Mouse (Mus musculus) urinary bladder, postnatal 10 days (tissue): ENCODE data around the gene Ubr3.

Experiments
- DNase-seq: peaks from one replicate; pipeline ENCODE4 v3.0.0; 2022; ENCODE audit warnings: low spot score

The Ubr3 gene

DNA sequence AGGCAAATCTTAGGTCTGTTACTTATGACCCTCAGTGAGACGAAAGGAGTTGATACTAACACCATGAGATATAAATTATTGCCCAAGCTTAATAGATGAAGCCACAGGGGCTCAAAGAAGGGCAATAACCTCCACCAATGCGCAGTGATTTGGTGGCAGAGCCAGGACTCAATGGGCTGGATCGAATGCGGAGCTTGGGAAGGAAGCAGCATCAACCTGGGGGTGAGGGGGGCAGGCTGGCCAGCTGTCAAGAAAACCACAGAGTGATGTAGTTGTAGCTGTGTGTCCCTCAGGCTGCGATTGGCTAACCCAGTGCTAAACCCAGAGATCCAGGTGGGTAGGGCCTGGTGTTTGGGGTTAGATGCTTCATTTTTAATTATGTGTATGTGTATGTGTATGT lies 137.8 kb downstream of the Ubr3 start:
- no peak for DNase-seq

DNA sequence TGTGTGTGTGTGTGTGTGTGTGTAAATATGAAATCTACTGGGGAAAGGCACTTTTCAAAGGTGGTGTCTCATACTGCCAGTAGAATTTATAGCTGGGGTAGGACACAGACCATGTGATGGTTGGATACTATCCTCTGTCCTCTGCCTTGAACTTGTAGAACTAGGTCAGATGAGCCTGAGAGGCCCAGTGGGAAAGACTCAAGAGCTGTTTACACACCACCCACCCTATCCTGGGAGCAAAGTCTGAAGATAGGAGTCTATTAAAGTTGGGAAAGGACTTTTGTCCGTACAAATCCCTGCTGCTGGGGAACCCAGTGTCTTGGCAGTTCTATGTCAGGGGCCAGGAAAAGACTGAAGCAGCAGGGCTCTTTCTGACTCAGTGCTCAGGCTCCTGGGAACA lies 138.3 kb downstream of the Ubr3 start:
- DNase-seq: no peak

DNA sequence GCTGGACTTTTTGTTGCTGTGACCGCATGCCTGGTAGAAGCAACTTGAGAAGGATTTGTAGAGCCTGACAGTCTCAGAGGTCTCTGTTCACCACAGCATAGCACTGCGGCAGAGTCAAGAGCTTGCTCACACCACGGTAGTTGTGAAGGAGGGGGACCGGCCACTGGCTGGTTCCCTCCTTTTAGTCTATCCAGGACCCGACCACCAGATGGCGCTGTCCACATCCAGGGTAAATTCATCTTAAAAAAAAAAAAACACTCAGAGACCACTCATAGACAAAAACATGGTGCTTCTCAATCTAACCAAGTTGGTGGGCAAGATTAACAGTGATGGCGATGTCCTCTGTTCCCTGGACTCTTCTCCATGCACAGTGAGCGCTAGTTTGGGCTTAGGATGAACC lies 140.2 kb downstream of the Ubr3 start:
- no peak for DNase-seq

DNA sequence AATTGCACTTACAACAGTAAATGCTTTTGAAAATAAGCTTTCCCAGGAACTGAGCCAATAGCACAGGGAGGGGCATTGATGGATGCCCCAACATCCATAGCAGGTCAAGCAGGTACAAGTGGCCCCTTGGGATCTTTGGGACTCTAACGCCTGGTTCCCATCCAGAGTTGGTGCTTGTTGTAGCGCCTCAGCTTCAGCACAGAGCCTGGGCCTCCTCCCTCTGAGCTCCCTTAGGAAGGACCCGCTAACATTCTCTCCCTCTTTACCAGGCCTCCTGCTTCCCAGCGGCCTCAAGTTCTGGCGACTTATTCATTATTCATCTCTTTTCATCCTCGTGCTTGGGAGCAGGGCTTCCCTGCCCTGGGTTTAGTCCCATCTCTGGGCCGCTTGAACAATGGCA lies 141.7 kb downstream of the Ubr3 start, which contains the start of gene Myo3b:
Gene Myo3b (plus strand): TSS at position 375 of the 400 bp plus-strand sequence.
- no peak for DNase-seq

DNA sequence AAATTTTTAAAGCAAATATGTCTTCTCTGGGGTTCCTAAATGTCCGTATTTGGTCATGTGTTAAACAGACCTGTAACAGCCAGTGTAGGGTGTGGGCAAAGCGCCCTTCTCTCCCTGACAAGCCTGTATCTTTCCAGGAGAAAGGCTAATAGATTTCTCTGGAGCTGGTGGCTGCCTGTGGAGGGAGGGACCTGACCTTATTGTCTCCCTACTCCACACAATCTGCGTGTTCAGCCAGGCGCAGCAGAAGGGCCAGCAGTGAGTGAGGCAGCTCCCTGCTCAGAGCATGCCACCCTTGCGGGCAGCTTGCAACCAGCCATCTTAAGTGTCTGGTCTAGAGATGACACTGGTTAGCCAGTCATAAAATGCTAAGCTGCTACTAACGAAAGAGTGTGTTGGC lies 147.4 kb downstream of the Ubr3 start:
- no peak for DNase-seq

DNA sequence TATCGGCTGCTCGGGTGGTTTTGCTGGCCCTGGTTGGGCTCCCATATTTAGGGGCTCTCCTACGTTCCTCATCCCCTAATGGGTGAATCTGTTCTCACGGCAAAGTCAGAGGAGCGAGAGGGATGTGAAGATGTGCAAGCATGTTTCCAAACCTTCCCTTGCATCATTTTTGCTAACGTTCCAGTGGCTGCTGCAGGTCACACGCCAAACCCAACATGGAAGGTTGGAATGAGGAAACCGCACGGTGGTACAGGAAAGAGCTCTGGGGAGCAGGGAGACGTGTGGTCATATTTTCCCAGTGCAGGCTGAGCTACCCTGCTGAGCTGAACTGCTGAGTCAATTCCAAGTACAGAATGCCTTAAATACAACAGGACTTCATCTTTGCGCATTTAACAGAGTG lies 150.8 kb downstream of the Ubr3 start:
- DNase-seq: no peak

DNA sequence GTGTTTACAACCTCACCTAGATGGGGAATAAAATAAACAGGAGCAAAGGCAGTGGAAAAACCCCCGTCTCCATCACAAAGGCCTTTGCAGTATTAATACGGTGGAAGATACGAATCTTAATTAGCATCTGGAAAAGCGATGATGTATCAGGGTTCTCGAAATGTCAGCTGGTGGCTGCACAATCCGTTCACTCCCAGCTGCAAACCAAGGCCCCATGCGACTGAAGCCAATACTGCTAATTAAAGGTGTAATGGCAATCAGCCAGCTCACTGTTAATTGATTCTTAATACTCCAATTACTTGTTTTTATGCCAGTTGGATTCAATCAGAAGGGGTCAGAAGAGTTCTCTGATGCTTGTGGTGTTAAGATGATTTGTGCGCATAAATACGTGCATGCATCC lies 156.8 kb downstream of the Ubr3 start:
- no peak for DNase-seq

DNA sequence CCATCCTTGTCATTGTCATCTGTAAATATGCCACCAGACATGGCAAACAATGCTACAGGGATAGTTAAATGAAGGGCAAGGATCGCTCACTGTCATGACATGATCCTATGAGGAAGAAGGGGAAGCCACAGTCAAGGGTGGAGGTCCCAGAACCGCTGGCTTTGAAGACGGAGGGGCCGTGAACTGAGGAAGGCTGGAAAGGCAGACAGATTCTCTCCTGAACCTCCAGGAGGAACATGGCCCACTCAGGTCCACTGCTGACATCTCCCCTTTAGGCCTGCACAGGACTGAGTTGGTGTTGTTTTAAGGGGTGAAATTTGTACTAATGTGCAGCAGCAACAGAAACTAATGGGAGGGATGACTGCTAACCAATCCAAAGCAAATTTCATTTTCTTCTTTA lies 161.2 kb downstream of the Ubr3 start:
- no peak for DNase-seq

DNA sequence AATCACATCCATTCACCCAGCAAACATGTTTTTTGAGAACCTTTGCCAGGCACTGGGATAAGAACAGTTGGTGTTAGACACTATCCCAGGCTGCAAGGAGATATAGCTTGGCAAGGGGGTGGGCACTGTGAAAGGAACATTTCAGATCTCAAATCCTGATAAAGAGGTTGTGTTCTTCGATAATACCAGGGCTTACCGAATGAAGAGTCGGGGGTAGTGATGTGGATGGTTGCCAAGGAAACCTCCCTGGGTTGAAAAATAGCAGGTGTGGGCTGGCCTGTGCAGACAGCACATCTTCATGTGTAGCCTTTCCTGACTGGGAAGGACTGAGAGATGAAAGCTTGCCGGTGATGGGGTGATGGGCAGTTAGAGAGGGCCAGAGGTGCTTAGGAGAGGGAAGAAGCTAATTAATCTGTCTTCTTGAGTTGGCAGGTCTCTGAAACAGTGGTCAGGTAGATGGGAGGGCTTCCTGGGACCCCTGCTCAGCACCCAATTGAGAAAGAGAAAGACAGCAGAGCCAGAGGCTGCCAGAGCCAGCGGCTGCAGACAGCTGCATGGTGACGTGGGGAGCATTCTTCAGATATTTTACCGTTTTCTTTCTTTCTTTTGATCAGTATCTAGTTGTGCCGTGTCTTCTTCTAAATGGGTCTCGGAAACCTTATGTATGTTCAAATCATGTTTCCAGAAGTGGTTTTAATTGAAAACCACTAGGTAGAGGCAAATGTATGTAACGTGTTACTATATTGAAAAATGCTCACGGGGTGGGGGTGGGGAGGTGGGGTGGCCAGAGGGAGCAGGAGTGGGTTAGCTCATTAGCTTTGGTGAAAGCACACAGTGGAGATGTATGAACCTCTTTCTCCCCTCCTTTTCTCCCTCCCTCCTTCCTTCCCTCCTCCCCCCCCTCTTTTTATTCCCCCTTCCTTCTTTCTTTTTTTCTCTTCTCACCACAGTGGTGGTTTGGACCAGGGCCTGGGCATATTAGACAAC lies 163.6 kb downstream of the Ubr3 start:
- DNase-seq: no peak

DNA sequence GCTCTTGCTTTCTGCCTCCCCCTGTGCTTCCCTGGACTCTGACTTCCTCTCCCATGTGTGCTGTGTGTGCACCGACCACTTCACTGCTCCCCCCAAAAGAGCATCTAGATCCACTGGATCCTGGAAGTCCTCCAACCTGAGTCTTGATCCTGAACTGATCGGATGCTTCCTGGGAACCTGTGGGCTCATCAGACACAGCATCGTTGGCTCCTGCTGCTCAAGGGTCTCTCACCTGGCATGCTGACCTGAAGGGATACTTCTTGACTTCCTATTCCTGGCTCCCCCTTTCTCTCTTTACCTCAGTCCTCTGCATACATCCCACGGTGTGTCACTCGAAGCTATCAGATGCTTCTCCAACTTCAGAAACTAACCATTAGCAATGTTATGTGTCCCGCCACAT lies 168.1 kb downstream of the Ubr3 start:
- no peak for DNase-seq

DNA sequence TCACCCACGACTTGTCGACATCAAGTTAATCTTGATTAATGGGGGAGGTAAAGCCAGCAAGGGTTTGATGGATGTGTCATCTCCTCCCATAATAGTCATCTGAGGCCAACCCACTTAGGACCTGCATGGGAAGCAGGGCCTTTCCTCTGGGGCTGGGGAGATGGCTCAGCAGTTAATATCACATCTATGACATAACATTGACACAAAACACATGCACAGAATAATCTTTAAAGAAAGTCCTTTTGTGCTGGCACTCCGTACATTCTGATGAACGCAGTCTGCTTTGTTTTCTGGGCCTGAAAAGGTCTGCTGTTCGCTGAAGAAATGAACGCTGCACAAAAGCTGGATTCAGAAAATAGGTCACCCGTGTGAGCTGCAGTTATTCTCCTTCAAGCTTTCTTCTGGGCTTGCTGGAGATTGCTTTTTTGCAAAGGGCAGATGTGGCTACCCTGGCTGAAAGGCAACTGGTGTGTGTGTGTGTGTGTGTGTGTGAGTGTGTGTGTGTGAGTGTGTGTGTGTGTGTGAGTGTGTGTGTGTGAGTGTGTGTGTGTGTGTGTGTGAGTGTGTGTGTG lies 168.8 kb downstream of the Ubr3 start:
- no peak for DNase-seq

DNA sequence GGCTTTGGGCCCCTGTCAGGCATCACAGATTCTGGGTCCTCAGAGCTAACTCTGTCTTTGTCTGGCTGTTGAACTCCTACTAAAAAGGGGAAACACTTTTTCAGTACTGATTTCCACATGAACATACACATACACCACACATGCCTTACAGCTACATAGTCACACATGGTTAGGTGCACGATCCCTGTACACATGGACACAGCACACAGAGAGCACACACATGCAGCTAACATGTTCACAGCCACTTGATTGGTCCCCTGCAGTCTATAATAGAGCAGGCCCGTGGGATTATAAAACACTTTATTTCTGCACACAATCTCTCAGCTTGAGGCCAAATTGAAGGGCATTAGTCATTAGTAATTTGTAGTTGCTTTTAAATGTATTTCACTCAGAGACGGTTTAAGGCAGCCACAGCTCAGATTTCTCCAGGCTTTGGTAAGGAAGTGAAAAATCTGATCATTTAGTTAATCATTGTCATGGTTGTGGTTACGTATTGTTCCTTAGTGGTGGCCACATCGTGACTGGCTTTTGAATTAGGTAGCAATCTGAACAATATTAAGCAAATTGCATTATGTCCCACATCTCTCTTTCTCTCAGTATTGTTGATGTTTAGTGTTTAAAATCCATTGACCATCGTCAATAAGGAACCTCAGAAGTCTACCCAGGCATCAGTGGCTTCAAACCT lies 169.4 kb downstream of the Ubr3 start:
- DNase-seq: no peak

DNA sequence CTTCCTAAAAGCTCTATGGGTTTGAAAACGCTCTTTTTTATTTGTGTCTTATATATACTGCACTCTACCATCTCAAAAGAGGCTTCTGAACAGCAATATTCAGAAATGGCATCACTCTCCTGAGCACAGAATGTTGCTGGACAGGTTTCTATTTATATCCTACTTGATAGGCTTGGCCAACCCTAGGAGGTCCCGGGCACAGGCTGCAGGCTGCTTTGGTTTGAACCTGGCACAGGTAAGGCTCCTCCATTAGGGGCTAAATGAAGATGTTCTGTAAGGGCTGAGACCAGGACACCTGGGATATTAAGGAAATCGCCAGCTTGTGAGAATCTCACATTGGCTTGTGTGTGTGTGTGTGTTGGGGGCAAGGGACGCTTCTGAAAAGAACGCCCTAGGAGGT lies 172.8 kb downstream of the Ubr3 start:
- no peak for DNase-seq
